Mouse (Mus musculus): Measurements from ENCODE around the gene Chst14. TPM values are rescaled to one million over a fixed set of nuclear protein-coding genes. Genes with fewer than 3 reads are reported as not detected.
A peak's percentile ranks its signal among the peaks of the same experiment; 100 is the strongest.

Gene Chst14
- polyA plus RNA-seq (2014; fragmentation: Nextera tagmentation; extraction: Ambion mirVana) = 32.2 and 32.7 TPM in 2 replicates

DNA sequence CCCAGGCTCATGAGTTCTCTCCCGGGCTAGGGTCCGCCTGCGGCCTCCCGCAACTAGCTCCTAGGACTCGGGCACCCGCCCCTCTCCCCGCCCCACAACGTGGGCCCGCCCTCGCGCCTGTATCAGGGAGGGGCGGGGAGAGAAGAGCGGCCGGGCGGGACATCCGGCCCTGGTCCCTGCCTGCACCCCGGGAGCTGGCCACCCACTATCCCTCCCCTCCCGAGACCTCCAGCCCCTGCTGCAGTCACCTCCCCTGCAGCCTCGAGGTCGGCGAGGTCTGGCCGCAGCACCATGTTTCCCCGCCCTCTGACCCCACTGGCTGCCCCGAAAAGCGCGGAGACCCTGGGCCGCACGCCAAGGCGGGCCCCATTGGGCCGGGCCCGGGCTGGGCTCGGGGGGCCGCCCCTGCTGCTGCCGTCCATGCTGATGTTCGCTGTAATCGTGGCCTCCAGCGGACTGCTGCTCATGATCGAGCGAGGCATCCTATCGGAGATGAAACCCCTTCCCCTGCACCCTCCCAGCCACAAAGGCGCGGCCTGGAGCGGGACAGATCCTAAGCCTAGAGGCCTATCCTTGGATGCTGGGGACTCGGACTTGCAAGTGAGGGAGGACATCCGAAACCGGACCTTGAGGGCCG is at the start of gene Chst14:
Gene Chst14, plus strand, starts transcription at position 136 of the 637 bp plus-strand sequence.
- Histone ChIP-seq H3K9me3 (ENCODE audit: control insufficient read depth, low read length) (no peaks in the 10 kb centered on the region), H3K9ac (ENCODE audit: low read length) (peak within 1 kb of the TSS; percentile 75), H3K27me3 (replicated peaks; ENCODE audit: control insufficient read depth, insufficient read depth, low read length) (no peaks in the 10 kb centered on the region), H3K27ac (ENCODE audit: low read depth) (peak within 1 kb of the TSS; percentile 54; the same call in 1 of the 2 replicates), H3K4me2 (ENCODE audit: low read length) (peak within 1 kb of the TSS; percentile 86), H3K36me3 (ENCODE audit: control insufficient read depth, insufficient read depth, low read length) (peaks cover 21% of the 10 kb centered on the region), H3K4me3 (ENCODE audit: low read depth, low read length) (peak within 1 kb of the TSS; percentile 74), H3K4me1 (replicated peaks; ENCODE audit: control insufficient read depth, insufficient read depth, low read length) (peaks cover 13% of the 10 kb centered on the region)
- peak; percentile 83 for DNase-seq (ENCODE audit: low spot score)
- under 1% methylated on average over 33 of the region's 47 CpGs for WGBS
- peak; percentile 95 for ATAC-seq (replicated peaks; ENCODE audit: low FRiP score, low TSS enrichment, low read depth)

DNA sequence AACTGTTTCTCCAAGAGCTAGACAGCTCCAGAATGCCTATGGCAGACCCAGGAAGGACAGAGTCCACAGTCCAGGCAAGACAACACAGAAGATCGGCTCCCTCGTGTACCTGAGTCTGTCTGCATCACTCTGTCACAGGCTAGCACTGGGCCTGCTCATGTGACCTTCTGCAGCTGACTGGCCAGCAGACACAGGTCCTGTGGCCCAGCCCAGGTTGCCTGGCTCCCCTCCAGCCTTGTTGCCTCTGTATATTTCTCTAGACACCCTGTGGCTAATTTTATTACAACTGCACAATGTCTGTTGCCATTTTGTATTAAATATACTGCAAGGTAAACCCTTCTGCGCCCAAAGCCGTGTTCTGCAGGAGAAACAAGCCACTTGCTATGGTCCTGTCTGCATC is 45.3 kb upstream of the Chst14 start:
- no peak for DNase-seq (ENCODE audit: low spot score)
- Histone ChIP-seq H3K9ac (ENCODE audit: low read length) (no peak overlapping the region), H3K27ac (ENCODE audit: low read depth) (no peak overlapping the region), H3K36me3 (ENCODE audit: control insufficient read depth, insufficient read depth, low read length) (peaks cover 26% of the 10 kb centered on the region; the same call in 1 of the 2 replicates), H3K4me2 (ENCODE audit: low read length) (no peak overlapping the region), H3K4me1 (replicated peaks; ENCODE audit: control insufficient read depth, insufficient read depth, low read length) (no peaks in the 10 kb centered on the region), H3K4me3 (ENCODE audit: low read depth, low read length) (no peak overlapping the region), H3K9me3 (ENCODE audit: control insufficient read depth, low read length) (no peaks in the 10 kb centered on the region), H3K27me3 (replicated peaks; ENCODE audit: control insufficient read depth, insufficient read depth, low read length) (peaks cover 6% of the 10 kb centered on the region; the same call in 1 of the 2 replicates)
- no peak for ATAC-seq (replicated peaks; ENCODE audit: low FRiP score, low TSS enrichment, low read depth)
- 74% methylated on average over 4 of the region's 4 CpGs for WGBS

GRCm38 (mm10) chr2:118881956-118882355 is 44.3 kb upstream of the Chst14 start:
- Histone ChIP-seq H3K36me3 (ENCODE audit: control insufficient read depth, insufficient read depth, low read length) (peaks cover 20% of the 10 kb centered on the region; the same call in 1 of the 2 replicates), H3K9me3 (ENCODE audit: control insufficient read depth, low read length) (no peaks in the 10 kb centered on the region), H3K4me2 (ENCODE audit: low read length) (no peak overlapping the region), H3K27me3 (replicated peaks; ENCODE audit: control insufficient read depth, insufficient read depth, low read length) (peaks cover 6% of the 10 kb centered on the region), H3K27ac (ENCODE audit: low read depth) (no peak overlapping the region), H3K4me1 (replicated peaks; ENCODE audit: control insufficient read depth, insufficient read depth, low read length) (no peaks in the 10 kb centered on the region), H3K4me3 (ENCODE audit: low read depth, low read length) (no peak overlapping the region), H3K9ac (ENCODE audit: low read length) (no peak overlapping the region)
- WGBS = 83% methylated on average over 5 of the region's 5 CpGs
- ATAC-seq (replicated peaks; ENCODE audit: low FRiP score, low TSS enrichment, low read depth) (no peak), DNase-seq (ENCODE audit: low spot score) (no peak)

DNA sequence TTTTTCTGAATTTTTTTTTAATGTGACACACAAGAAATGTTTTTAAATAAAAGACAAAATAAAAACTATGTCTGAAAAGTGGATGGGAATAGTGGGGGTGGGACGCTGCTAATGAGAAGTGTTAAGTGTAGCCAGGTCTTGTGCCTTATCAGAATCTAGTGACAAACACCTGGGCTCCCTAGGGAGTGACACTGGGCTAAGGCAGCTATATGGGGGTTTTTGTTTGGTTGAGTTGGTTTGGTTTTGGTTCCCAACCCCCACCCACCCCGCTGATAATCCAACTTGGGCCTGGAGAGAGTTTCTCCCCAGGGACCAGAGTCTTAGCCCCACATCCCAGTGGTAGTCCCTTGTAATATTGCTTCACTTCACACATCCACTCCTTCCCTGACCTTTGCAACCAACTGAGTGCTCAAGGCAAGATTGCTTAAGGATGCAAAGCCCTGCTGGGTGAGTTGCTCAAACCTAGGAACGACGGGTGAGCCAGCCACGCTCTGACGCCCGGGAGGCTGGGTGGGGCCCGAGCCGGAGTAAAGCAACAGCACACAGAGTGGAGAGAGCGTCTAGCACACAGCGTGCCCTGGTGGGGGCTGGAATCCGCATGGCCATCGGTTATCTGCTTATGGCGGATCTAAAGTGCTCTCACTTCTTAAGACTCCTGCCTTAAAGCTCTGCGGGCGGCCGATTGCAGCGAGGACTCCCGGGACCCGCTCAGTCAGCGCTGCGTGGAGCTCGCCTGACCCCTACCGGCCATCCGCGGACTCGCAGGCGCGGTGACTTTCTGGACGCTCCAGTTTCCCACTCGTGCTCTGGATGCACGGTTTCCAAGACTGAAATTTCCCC is 43.2 kb upstream of the Chst14 start:
- ATAC-seq (replicated peaks; ENCODE audit: low FRiP score, low TSS enrichment, low read depth) = peak; percentile 80
- no peaks in the 10 kb centered on the region for H3K4me1 ChIP-seq (replicated peaks; ENCODE audit: control insufficient read depth, insufficient read depth, low read length)
- H3K4me3 ChIP-seq (ENCODE audit: low read depth, low read length) = peak overlapping the region; percentile 33
- H3K9ac ChIP-seq (ENCODE audit: low read length) = peak overlapping the region; percentile 43; the same call in 1 of the 2 replicates
- peaks cover 9% of the 10 kb centered on the region; the same call in 1 of the 2 replicates for H3K36me3 ChIP-seq (ENCODE audit: control insufficient read depth, insufficient read depth, low read length)
- WGBS = 2% methylated on average over 32 of the region's 32 CpGs
- no peaks in the 10 kb centered on the region for H3K9me3 ChIP-seq (ENCODE audit: control insufficient read depth, low read length)
- peaks cover 9% of the 10 kb centered on the region for H3K27me3 ChIP-seq (replicated peaks; ENCODE audit: control insufficient read depth, insufficient read depth, low read length)
- H3K27ac ChIP-seq (ENCODE audit: low read depth) = no peak overlapping the region
- peak; percentile 97 for DNase-seq (ENCODE audit: low spot score)
- peak overlapping the region; percentile 75 for H3K4me2 ChIP-seq (ENCODE audit: low read length)

- peaks cover 15% of the 10 kb centered on the region for H3K27me3 ChIP-seq (replicated peaks; ENCODE audit: control insufficient read depth, insufficient read depth, low read length)
- H3K4me1 ChIP-seq (replicated peaks; ENCODE audit: control insufficient read depth, insufficient read depth, low read length) = no peaks in the 10 kb centered on the region
- 61% methylated on average over 13 of the region's 13 CpGs for WGBS
- H3K4me3 ChIP-seq (ENCODE audit: low read depth, low read length) = no peak overlapping the region
- ATAC-seq (replicated peaks; ENCODE audit: low FRiP score, low TSS enrichment, low read depth) (no peak), DNase-seq (ENCODE audit: low spot score) (no peak)
- H3K9ac ChIP-seq (ENCODE audit: low read length) = no peak overlapping the region
- H3K27ac ChIP-seq (ENCODE audit: low read depth) = no peak overlapping the region
- H3K9me3 ChIP-seq (ENCODE audit: control insufficient read depth, low read length) = no peaks in the 10 kb centered on the region
- no peaks in the 10 kb centered on the region for H3K36me3 ChIP-seq (ENCODE audit: control insufficient read depth, insufficient read depth, low read length)
- 0 out of 2 replicates have a peak overlapping the region, but pooled peaks have one; percentile 3 for H3K4me2 ChIP-seq (ENCODE audit: low read length)
These were observed 38.9 kb upstream of the Chst14 start for GRCm38 (mm10) chr2:118887440-118887839.

DNA sequence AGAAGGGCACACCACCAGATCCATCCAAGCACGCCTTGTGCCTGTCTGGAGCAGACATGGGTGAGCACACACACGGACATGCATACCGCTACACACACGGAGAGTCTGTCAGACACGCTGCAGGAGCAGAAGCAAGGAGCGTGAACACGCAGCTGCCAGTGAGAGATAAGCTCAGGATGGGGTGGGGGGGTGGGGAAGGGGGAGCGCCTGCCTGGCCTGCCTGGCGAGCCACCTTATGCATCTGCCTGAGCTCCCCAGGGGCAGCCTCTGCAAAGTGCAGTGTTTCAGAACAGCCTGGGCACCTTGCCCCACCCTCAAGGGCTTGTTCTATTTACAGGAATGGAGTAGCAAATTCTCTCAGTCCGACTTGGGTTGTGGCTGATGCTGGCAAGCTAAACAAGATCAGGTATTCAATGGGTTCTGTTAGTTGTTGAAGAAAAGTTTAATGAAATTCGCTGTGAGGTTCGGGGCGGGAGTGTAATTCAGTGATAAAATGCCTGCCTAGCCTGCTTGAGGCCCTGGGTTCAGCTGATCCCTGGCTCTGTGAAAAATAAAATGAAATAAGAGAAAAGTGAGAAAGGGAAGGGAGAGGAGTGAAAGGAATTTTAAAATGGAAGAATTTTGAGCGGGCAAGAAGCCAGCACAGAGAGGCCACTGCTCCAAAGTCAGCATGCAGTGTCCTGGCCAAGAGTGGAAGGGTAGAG is 38.3 kb upstream of the Chst14 start:
- H3K4me3 ChIP-seq (ENCODE audit: low read depth, low read length) = no peak overlapping the region
- H3K36me3 ChIP-seq (ENCODE audit: control insufficient read depth, insufficient read depth, low read length) = no peaks in the 10 kb centered on the region
- 16% methylated on average over 14 of the region's 14 CpGs for WGBS
- no peak overlapping the region for H3K9ac ChIP-seq (ENCODE audit: low read length)
- ATAC-seq (replicated peaks; ENCODE audit: low FRiP score, low TSS enrichment, low read depth) (no peak), DNase-seq (ENCODE audit: low spot score) (no peak)
- 0 out of 2 replicates have a peak overlapping the region, but pooled peaks have one; percentile 3 for H3K4me2 ChIP-seq (ENCODE audit: low read length)
- no peaks in the 10 kb centered on the region for H3K4me1 ChIP-seq (replicated peaks; ENCODE audit: control insufficient read depth, insufficient read depth, low read length)
- no peaks in the 10 kb centered on the region for H3K9me3 ChIP-seq (ENCODE audit: control insufficient read depth, low read length)
- H3K27ac ChIP-seq (ENCODE audit: low read depth) = no peak overlapping the region
- peaks cover 15% of the 10 kb centered on the region for H3K27me3 ChIP-seq (replicated peaks; ENCODE audit: control insufficient read depth, insufficient read depth, low read length)

- H3K4me2 ChIP-seq (ENCODE audit: low read length) = no peak overlapping the region
- no peak overlapping the region for H3K4me3 ChIP-seq (ENCODE audit: low read depth, low read length)
- 87% methylated on average over 4 of the region's 4 CpGs for WGBS
- no peak overlapping the region for H3K27ac ChIP-seq (ENCODE audit: low read depth)
- DNase-seq (ENCODE audit: low spot score) (no peak), ATAC-seq (replicated peaks; ENCODE audit: low FRiP score, low TSS enrichment, low read depth) (no peak)
- no peaks in the 10 kb centered on the region for H3K9me3 ChIP-seq (ENCODE audit: control insufficient read depth, low read length)
- 0 out of 2 replicates have a peak, but pooled peaks cover 3% of the 10 kb centered on the region for H3K4me1 ChIP-seq (replicated peaks; ENCODE audit: control insufficient read depth, insufficient read depth, low read length)
- H3K36me3 ChIP-seq (ENCODE audit: control insufficient read depth, insufficient read depth, low read length) = no peaks in the 10 kb centered on the region
- H3K9ac ChIP-seq (ENCODE audit: low read length) = no peak overlapping the region
- H3K27me3 ChIP-seq (replicated peaks; ENCODE audit: control insufficient read depth, insufficient read depth, low read length) = peaks cover 38% of the 10 kb centered on the region
These were observed 35.1 kb upstream of the Chst14 start for GRCm38 (mm10) chr2:118891173-118891572.

Data from intestine, embryonic 14.5 days (tissue).